Mouse (Mus musculus) lung, postnatal 0 days (tissue): Measurements from ENCODE around the gene Dctpp1. TPM values are rescaled to one million over a fixed set of nuclear protein-coding genes. Genes with fewer than 3 reads are reported as not detected.

Experiments used
- ATAC-seq: fragments of 200-750 bp; cut with Nextera tagmentation; 2 replicates; pipeline ENCODE4 v1.8.0; 2017; ENCODE audit warnings: moderate library complexity
- DNase-seq: peaks from one replicate; pipeline ENCODE4 v3.0.0-alpha.2; 2016; ENCODE audit warnings: low spot score
- H3K27ac ChIP-seq: fragments of 300-500 bp; sonication (generic); 2 replicates; pipeline ENCODE4 v1.5.1; 2014; ENCODE audit warnings: antibody characterized with exemption, mild to moderate bottlenecking, low read length, mixed read lengths
- H3K27me3 ChIP-seq: fragments of 300-500 bp; sonication (generic); replicated peaks from 2 replicates; pipeline ENCODE4 v1.6.1; 2014; ENCODE audit warnings: low read length, mixed read lengths; ENCODE audit not compliant: insufficient read depth
- H3K36me3 ChIP-seq: fragments of 300-500 bp; sonication (generic); 2 replicates; pipeline ENCODE4 v1.6.1; 2014; ENCODE audit warnings: low read length, mixed read lengths; ENCODE audit not compliant: insufficient read depth
- H3K4me1 ChIP-seq: fragments of 300-500 bp; sonication (generic); 2 replicates; pipeline ENCODE4 v1.6.1; 2014; ENCODE audit warnings: antibody characterized with exemption, low read depth, low read length, mixed read lengths; ENCODE audit not compliant: insufficient read depth
- H3K4me2 ChIP-seq: fragments of 300-500 bp; sonication (generic); replicated peaks from 2 replicates; pipeline ENCODE4 v1.6.1; 2014; ENCODE audit warnings: low read depth, mild to moderate bottlenecking, low read length, moderate library complexity, mixed read lengths
- H3K4me3 ChIP-seq: fragments of 300-500 bp; sonication (generic); 2 replicates; pipeline ENCODE4 v1.5.1; 2014; ENCODE audit warnings: low read depth, low read length
- H3K9ac ChIP-seq: fragments of 300-500 bp; sonication (generic); replicated peaks from 2 replicates; pipeline ENCODE4 v1.6.1; 2014; ENCODE audit warnings: low read depth, mild to moderate bottlenecking
- H3K9me3 ChIP-seq: fragments of 300-500 bp; sonication (generic); 2 replicates; pipeline ENCODE4 v1.6.1; 2016; ENCODE audit warnings: low read length, mixed read lengths
- CTCF ChIP-seq: IDR thresholded peaks from 2 replicates; pipeline ENCODE4 v1.5.1; 2016; ENCODE audit warnings: antibody characterized with exemption, mild to moderate bottlenecking
- EP300 ChIP-seq: IDR thresholded peaks from 2 replicates; pipeline ENCODE4 v1.6.1; 2016; ENCODE audit warnings: antibody characterized with exemption, mild to moderate bottlenecking, control low read depth
- WGBS: fragments of 180-500 bp; shearing (Covaris S2); extraction: QIAGEN DNeasy Blood & Tissue Kit; methylation state at CpG from one replicate; pipeline ENCODE4 v1.1.7; 2014; 5-methylcytosine and 5-hydroxymethylcytosine counted together
- polyA plus RNA-seq: library from polyadenylated mRNA; unstranded; fragments of >200 nt; fragmentation: Nextera tagmentation; extraction: Ambion mirVana; gene quantifications from 2 replicates; pipeline ENCODE4 v1.2.1, GENCODE M21; 2015

Dctpp1 gene
- polyA plus RNA-seq, 1 experiment from 2014 or later: 36.4 TPM

GRCm38 (mm10) chr7:127232622-127233367 lies 27.7 kb downstream of the Dctpp1 start, which contains the start of the genes Zfp553 and Sept1:
Gene Zfp553, plus strand, starts transcription at chr7:127233061.
Gene Sept1, minus strand, starts transcription at chr7:127233130.
- peak; percentile 94 for DNase-seq
- no peaks in the 10 kb centered on the region for H3K9me3 ChIP-seq
- peaks cover 6% of the 10 kb centered on the region; the same call in 1 of the 2 replicates for H3K4me1 ChIP-seq
- peak within 1 kb of the TSS; percentile 90 for H3K27ac ChIP-seq
- peaks cover 16% of the 10 kb centered on the region for H3K36me3 ChIP-seq
- 1% methylated on average over 56 of the region's 64 CpGs for WGBS
- no peaks in the 10 kb centered on the region for H3K27me3 ChIP-seq
- no peak for TF ChIP-seq EP300
- 0 out of 2 replicates have a peak, but pooled peaks have one; percentile 2 for TF ChIP-seq CTCF
- peak within 1 kb of the TSS; percentile 72 for H3K4me2 ChIP-seq
- H3K9ac ChIP-seq: peak within 1 kb of the TSS; percentile 64
- peak; percentile 94 for ATAC-seq
- peak within 1 kb of the TSS; percentile 77 for H3K4me3 ChIP-seq

DNA sequence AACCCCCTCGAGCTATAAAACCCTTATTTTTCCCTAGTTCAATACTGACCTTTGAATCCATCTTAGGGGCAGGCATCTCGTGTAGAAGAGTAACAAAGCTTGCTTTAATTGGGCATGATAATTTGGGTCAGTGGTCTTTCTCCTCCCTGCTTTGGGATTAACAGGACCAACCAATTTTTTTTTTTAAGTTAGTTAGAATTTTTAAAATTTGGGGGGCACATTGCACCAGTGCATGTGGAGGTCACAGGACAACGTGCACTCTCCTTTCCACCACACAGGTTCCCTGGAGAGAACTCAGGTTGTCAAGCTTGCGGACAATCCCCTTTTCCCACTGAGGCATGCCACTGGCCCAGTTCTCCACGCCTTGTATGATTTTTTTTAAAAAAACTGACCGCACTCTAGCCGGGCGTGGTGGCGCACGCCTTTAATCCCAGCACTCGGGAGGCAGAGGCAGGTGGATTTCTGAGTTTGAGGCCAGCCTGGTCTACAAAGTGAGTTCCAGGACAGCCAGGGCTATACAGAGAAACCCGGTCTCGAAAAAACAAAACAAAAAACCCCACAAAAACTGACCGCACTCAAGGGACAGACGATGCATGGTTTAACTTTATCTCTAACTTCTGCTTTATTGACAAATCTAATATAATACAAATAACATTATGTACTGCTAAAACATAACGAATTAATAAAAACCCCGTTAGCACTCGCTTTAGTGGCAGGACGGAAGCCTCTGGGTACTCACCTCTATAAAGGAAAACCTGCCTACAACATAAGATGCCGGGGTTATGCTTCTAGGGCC lies 28.5 kb downstream of the Dctpp1 start:
- WGBS: 2% methylated on average over 20 of the region's 20 CpGs
- Histone ChIP-seq H3K36me3 (peaks cover 16% of the 10 kb centered on the region), H3K4me2 (peak overlapping the region; percentile 72), H3K27me3 (no peaks in the 10 kb centered on the region), H3K4me3 (peak overlapping the region; percentile 77), H3K9me3 (no peaks in the 10 kb centered on the region), H3K27ac (peak overlapping the region; percentile 90), H3K4me1 (peaks cover 6% of the 10 kb centered on the region; the same call in 1 of the 2 replicates), H3K9ac (peak overlapping the region; percentile 64)
- DNase-seq: peak; percentile 42
- no peak for ATAC-seq
- TF ChIP-seq EP300: no peak
- no peak for TF ChIP-seq CTCF

- Histone ChIP-seq H3K9ac (no peak overlapping the region), H3K9me3 (no peaks in the 10 kb centered on the region), H3K27me3 (no peaks in the 10 kb centered on the region), H3K4me2 (peak overlapping the region; percentile 72), H3K4me3 (peak overlapping the region; percentile 77; the same call in 1 of the 2 replicates), H3K27ac (peak overlapping the region; percentile 90; the same call in 1 of the 2 replicates), H3K4me1 (peaks cover 6% of the 10 kb centered on the region; the same call in 1 of the 2 replicates), H3K36me3 (peaks cover 10% of the 10 kb centered on the region)
- no peak for ATAC-seq
- TF ChIP-seq EP300 (no peak), CTCF (no peak)
- peak; percentile 49 for DNase-seq
- WGBS: 42% methylated on average over 3 of the region's 3 CpGs
Measured at GRCm38 (mm10) chr7:127231376-127231775, 29.1 kb downstream of the Dctpp1 start.

GRCm38 (mm10) chr7:127228615-127229303 lies 31.8 kb downstream of the Dctpp1 start:
- no peak overlapping the region for H3K9ac ChIP-seq
- ATAC-seq (peak; percentile 18), DNase-seq (peak; percentile 83)
- H3K36me3 ChIP-seq: no peaks in the 10 kb centered on the region
- TF ChIP-seq EP300 (no peak), CTCF (peak; percentile 87)
- H3K27ac ChIP-seq: no peak overlapping the region
- H3K27me3 ChIP-seq: no peaks in the 10 kb centered on the region
- no peak overlapping the region for H3K4me2 ChIP-seq
- WGBS: 66% methylated on average over 4 of the region's 4 CpGs
- H3K4me3 ChIP-seq: no peak overlapping the region
- H3K9me3 ChIP-seq: no peaks in the 10 kb centered on the region
- H3K4me1 ChIP-seq: peaks cover 6% of the 10 kb centered on the region; the same call in 1 of the 2 replicates

DNA sequence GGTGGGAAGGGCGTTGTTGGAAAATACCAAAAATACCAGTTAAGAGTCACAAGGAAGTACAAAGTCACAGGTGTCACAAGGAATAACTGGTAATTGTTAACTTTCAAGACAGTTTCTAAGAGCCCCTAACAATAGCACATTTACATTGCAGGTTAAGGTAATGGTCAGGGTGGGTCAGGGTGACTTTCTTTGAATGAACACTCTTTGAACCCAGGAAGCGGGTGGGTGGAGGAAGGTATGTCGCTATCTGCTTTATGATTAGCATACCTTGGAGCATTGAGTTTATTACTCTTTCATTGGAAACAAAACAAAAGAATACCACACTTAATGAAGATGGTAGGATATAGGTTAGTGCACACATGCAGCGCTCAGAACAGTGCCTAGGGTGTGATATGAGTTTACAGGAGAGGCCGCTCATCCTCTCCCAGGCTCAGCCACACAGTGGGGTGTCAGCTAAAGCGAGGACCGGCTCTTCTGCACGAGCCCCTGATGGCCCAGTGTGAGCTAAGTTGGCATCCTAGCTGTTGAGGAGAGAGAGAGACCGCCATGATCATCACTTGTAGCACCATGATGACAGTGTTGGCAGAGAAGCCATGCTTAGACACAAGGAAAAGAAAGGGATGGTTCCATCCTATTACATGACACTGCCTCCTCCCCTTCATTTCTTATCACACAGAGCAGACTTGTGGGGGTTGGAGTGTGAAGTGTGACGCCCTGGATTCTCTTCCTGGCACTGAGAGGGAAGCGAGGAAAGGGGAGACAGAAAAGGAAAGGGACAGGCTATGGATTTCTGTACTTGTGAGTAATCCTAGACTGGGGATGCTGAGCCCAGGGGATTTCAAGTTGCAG lies 35.1 kb downstream of the Dctpp1 start:
- no peak overlapping the region for H3K9ac ChIP-seq
- no peak for TF ChIP-seq EP300
- no peak for TF ChIP-seq CTCF
- 86% methylated on average over 11 of the region's 11 CpGs for WGBS

More for the DNA sequence above, 35.1 kb downstream of the Dctpp1 start:
- H3K27me3 ChIP-seq: no peaks in the 10 kb centered on the region
- H3K36me3 ChIP-seq: no peaks in the 10 kb centered on the region
- no peaks in the 10 kb centered on the region for H3K9me3 ChIP-seq
- no peaks in the 10 kb centered on the region for H3K4me1 ChIP-seq
- H3K4me2 ChIP-seq: no peak overlapping the region
- no peak for DNase-seq
- no peak overlapping the region for H3K4me3 ChIP-seq
- no peak for ATAC-seq
- H3K27ac ChIP-seq: no peak overlapping the region
